Mouse (Mus musculus): Measurements from ENCODE around the gene Ndufaf4.
"Not testable (repeated sequence)": the region's sequence is repeated elsewhere in the genome, so short reads cannot be mapped to it uniquely, and the experiment has no call there.

The Ndufaf4 gene

GRCm38 (mm10) chr4:24897851-24898515 is at the start of gene Ndufaf4:
Gene Ndufaf4, plus strand, starts transcription at chr4:24898083.
- DNase-seq (ENCODE audit: low spot score) = peak; percentile 89

DNA sequence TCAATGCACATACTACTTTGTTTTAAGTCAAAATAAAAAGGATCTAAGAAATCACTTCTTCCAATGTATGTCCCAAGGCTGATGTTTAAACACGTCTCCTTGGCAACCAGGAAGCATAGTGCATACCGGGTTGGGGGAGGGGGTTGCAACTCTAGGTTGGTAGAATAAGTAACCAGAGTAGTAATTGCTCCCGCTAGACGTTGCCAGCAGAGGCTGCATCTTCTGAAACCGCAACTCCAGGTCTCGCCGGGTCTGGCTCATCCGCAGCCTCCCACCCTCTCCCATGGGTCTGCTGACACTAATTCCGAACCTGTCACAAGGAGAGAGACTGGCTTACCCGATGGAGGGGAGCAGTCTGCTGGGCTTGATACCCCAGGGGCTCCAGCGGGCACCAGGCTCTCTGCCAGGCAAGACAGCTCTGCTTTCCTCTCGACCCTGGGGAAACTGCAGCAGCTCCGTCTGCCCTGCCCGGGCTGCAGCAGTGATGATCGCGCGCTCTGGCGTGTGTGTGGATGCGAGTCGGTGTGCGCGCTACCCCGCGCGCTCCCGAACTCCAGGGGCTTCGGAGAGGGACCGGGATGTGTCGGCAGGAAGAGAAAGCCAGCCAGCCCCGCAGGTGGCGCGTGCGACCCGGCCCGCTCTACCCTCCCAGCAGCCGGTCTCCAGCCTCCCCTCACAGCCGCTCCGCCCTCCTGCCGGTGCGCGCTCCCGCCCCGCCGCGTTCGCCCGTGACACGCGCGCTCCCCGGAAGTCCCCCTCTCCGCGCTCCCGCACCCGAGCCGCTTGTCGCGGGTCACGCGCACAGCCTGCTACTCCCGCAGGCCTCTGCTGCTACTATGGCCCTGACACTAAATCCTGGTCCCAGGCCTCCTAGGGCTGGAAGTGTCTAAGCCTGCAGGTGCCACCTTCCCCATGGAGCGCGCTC is 47.2 kb upstream of the Ndufaf4 start, which contains the start of gene Klhl32:
Gene Klhl32, minus strand, starts transcription at position 724 of the 925 bp plus-strand sequence.
- DNase-seq (ENCODE audit: low spot score) = no peak

GRCm38 (mm10) chr4:24865691-24866090 is 32.2 kb upstream of the Ndufaf4 start:
- DNase-seq (ENCODE audit: low spot score) = no peak

DNA sequence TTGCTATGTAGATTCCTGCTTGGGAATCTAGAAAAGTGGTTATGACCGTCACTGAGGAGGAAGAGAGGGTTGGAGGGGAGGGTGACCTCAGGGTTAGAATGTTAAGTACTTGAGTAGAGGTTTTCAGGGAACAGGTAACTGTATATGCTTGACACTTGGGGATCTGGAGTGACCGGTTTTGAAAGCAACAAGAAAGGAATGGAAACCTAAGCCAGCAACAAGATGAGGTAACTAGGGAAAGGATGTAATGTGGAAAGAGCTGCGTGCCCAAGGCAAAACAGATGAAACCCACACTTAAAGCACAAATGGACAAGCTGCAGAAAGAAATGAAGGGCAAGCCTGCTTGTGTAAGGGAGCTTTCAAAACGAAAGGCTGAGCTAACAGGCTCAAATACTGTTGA is 28.7 kb upstream of the Ndufaf4 start:
- no peak for DNase-seq (ENCODE audit: low spot score)

DNA sequence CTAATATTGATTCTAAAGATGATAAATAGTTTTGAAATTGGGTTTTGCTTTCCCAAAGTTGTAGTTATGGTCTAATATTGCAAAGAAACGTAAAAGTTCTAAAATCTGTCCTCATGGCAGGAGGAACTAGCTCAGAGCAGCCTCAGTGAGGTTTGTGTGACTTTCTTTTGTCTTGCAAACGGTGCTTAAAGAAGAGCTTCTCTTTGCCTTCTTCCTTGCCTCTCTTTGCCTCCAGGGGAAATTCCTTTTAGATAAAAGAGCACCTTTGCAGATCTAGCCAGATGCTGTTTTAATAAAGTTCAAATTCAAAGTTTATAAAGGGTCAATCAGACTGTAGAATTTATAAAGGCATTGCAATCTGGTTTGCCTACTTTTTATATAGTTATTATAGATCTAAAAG is 8.5 kb upstream of the Ndufaf4 start:
- DNase-seq (ENCODE audit: low spot score) = not testable (repeated sequence)

DNA sequence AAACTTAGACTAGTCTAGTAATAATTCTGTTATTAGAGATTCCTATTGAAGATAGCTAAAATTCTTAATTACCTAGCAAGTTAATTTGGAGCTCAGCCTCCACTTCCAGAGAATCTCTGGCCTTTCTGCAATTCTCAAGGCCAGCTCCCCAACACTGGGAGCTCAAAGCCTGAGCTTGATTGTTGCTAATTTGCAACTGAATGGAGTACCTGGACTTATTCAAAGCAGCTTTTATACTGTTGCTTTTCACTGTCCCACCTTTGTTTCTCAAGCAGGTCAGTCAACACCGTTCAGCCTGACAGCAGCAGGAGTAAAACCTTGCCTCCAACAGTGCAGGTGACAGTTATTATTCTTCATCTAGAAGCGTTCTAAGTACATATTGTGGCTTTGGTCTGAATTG is 5.6 kb upstream of the Ndufaf4 start:
- DNase-seq (ENCODE audit: low spot score) = not testable (repeated sequence)

DNA sequence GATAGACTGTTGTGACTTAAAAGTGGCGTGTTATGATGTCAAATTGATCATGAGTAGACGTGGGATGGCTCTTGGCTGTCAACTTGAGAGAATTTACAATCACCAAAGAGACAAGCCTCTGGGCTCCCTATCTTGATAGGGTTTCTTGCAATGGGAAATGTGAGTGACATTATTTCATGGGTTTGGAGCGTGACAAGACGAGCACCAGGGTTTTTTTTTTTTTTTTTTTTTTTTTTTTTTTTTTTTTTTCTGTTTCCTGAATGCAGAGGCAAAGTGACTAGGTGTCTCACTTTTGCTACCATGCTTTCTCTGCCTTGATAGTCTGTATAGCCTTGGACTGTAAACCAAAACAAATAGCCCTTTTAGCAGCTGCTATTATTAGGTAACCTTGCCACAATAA is 3.3 kb upstream of the Ndufaf4 start:
- no peak for DNase-seq (ENCODE audit: low spot score)

DNA sequence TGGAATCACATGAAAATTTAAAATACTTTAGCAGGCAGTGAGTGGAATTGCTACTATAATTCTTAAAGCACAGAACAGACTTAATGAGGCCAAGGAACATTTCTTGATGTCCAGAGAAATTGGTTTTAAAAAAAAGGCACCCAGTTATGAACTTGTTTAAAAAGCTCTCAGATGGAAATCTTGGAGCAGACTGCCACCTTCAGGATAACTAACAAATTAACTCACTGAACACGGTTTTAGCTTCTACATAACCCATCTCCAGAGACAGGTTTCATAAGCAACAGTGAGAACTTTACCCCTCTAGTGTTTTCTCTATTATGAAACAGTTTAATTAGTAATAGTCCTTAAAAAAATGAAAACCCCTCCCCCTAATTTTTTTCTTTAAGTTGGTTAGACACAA is 1.1 kb upstream of the Ndufaf4 start:
- DNase-seq (ENCODE audit: low spot score) = peak; percentile 47

DNA sequence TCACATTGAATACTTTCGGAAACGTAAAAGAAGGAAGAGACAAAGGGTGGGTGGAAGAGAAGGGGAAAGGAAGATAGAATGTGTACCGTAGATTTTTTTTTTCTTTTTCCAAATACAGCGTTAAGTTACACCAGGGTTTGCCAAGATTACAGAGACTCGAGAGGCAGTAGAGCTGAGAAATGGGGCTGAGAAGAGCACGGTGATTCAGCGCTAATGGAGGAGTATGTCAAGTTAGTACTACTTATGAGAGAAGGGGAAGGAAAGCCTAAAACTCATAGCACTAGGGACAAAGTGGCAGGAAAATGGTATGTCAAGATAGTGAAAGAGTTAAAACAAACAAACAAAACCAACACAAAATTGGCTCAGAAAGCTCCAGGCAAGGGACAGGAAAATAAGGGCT is 532 bp upstream of the Ndufaf4 start:
- peak; percentile 15 for DNase-seq (ENCODE audit: low spot score)

DNA sequence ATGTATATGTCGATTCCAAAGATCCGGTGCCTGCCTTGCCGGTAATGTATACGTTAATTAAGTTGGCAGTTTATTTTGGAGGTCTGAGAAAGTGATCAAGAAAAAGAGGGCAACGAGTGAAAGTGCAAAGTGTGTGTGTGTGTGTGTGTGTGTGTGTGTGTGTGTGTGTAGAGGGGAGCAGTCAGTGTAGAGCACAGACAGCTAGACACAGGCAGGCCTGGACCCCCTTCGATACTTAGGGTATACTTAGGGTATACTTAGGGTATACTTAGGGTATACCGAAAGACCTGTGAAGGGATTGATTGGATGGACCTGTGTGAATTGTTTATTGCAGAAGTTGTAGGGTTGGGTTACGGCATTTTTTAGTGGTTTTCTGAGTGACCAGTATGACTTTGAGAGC is 753 bp downstream of the Ndufaf4 start:
- no peak for DNase-seq (ENCODE audit: low spot score)

DNA sequence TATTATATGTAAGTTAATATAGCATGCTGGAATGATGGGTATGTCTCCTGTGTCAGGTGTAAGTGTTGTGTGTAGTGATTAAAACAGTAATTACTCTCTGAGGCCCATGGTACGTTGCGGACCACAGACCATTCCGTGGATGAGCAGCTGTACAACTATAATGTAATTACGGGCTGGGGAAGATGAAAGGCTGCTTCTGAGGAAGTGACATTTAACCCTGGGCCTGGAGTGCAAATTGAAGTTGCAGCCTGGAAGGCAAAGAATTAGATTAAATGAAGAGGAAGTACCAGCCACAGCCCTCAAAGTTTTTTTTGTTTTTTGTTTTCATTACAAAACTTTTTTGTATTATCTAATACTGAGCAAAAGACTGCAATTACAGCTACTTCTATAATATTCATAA is 1.3 kb downstream of the Ndufaf4 start:
- DNase-seq (ENCODE audit: low spot score) = no peak

DNA sequence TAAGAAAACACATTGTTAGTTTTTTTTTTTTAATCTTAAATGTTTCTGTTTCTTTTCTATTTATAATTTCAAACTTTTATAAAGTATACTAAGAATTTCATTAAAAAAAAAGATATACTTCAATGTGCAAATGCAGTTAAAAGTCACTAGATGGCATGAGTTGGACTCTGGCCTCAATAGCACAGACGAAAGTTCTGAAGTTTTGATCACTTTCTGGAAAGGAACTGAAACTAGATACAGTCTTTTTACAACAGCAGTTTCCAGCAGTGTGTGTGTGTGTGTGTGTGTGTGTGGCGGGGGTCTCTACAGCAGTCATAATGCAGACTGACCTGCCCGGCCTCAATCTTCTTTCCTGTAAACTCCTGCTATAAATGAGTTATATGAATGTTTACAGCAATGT is 9.9 kb downstream of the Ndufaf4 start:
- no peak for DNase-seq (ENCODE audit: low spot score)

DNA sequence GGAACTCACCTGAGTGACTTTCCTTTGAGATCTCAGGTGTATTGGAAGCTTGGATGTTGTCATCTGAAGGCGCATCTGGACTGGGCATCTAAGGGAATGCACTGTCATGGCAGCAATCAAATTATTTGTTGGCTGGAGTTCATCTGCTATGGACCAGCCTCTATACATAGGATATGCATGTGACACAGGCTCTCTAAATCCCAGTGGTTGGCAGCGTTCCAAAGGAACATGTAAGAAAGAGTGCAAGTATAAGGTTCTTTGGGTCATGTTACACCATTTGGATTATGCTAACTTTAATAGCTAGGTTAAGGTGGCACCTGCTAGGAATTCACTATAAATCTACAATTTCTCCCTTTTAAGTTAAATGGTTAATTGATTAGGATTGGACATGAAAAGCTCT is 17.7 kb downstream of the Ndufaf4 start:
- no peak for DNase-seq (ENCODE audit: low spot score)

DNA sequence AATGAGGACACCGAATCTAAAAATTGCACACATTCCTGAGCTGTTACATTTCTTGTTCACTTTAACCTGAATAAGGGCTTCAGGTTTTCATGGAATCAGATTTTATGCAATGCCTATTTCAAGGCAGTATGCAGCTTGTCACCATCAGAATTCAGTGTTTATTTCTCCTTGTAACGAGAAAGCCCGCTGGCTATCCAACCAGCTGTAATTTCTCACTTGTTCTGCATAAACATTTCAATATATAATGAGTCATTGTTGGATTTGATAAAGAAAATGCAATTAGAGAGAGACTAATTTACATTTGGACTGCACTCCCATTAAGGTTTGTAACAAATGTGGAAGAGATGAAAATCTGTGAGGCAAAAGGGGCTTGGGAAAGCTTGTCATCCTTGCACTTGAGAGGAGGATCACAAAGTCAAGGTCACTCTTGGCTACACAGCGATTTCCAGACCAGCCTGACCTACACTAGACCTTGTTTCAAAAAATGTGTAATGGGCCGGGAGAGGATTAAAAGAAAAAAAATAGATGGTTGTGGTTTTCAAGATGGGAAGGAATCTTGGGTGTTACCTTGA is 22.2 kb downstream of the Ndufaf4 start:
- peak; percentile 15 for DNase-seq (ENCODE audit: low spot score)

- DNase-seq (ENCODE audit: low spot score) = peak; percentile 42
Observed at GRCm38 (mm10) chr4:24924726-24925125, 26.8 kb downstream of the Ndufaf4 start.

DNA sequence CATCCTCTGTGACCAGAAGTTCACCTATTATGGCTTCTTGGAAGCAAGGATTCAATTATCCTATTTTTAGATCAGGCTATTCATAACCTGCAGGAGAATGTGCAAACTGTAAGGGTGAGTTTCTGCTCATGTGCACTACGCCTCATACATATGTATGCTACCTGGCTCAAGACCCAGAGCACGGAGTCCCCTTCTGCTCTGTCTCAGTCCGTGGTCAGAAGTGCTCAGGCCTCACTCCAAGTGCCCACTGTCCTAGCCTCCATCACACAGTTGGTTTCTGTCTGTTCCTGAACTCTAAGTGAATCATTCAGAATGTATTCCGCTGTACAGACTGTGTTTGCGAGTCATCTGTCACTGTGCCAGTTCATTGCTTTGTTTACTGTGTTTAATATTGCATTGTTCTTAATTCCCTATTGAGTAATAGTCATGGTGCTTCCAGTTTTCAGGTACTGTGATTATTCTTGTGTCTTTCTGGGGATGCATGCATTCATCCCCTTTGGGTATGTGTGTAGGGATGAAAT is 30.4 kb downstream of the Ndufaf4 start:
- no peak for DNase-seq (ENCODE audit: low spot score)

GRCm38 (mm10) chr4:24928926-24929325 is 31.0 kb downstream of the Ndufaf4 start:
- no peak for DNase-seq (ENCODE audit: low spot score)

GRCm38 (mm10) chr4:24942728-24943424 is 45.0 kb downstream of the Ndufaf4 start:
- no peak for DNase-seq (ENCODE audit: low spot score)

All from layer of hippocampus, adult 9-10 months (tissue).